Mouse (Mus musculus) thymus, adult 2 months (tissue): ENCODE measurements around the gene Timm9.

ENCODE experiments used
- CTCF ChIP-seq: fragments of 200-500 bp; IDR thresholded peaks from 2 replicates; pipeline ENCODE4 v1.5.1; 2012; ENCODE audit warnings: mild to moderate bottlenecking, control low read depth, low read length, moderate library complexity, borderline replicate concordance; ENCODE audit not compliant: control insufficient read depth, poor library complexity, insufficient read depth; ENCODE audit errors: extremely low read depth
- POLR2A ChIP-seq: fragments of 200-500 bp; IDR thresholded peaks from 2 replicates; pipeline ENCODE4 v1.6.1; 2012; ENCODE audit warnings: mild to moderate bottlenecking, low read length, control low read depth, moderate library complexity; ENCODE audit not compliant: control insufficient read depth, poor library complexity, insufficient read depth; ENCODE audit errors: extremely low read depth

DNA sequence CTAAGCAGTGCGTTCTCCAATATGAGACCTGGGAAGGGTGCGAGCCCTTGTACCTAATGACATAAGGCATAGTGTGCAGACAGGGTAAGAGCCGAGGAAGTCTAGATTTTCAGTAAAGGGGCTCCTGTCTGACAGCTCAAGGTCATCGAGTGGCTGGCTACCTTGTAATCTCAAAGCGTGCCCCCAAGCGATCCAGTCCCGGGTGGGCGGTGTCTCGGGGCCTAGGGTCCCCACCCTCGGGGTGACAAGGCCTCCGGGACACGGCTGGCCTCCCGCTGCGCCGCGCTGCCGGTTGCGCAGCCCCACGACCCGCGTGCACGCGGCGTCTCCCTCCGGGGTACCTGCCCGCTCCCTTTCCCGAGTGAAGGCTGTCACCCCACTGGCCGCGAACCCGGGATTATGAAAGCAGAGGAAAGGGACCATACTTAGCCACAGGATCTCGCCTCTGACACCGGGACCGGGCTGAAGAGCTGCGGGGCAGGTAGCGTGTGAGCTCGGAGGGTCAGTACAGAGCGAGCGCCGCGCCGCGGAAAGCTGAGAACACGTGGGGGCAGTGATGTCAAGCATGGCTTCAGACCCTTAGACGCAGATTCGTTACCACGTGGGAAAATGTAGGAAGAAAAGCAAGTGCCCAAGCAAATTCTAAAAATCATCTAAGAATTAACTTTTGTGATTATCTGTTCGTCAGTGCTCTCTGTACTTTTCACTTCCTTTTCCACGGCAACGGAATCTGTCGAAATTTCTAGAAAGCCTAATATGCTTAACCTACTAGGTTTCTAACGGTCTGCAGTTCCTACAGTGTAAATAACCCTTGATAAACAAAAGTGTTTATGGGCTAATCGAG lies at the start of gene Timm9, which contains the start of gene 2700049A03Rik:
- TF ChIP-seq POLR2A = no peak
- no peak for TF ChIP-seq CTCF
